Mouse (Mus musculus) hindbrain, embryonic 11.5 days (tissue): ENCODE results near the gene Gm28308. TPM values are rescaled to one million over a fixed set of nuclear protein-coding genes. Genes with fewer than 3 reads are reported as not detected.

Experiments
- ATAC-seq: fragments of 200-750 bp; cut with Nextera tagmentation; 2 replicates; pipeline ENCODE4 v1.8.0; 2017; ENCODE audit warnings: mild to moderate bottlenecking, moderate TSS enrichment, moderate library complexity; ENCODE audit not compliant: low FRiP score
- DNase-seq: peaks from one replicate; pipeline ENCODE4 v3.0.0-alpha.2; 2015; ENCODE audit warnings: low spot score
- H3K27ac ChIP-seq: fragments of 300-500 bp; sonication (generic); 2 replicates; pipeline ENCODE4 v1.5.1; 2014; ENCODE audit warnings: mild to moderate bottlenecking, low read depth, low read length
- H3K27me3 ChIP-seq: fragments of 300-500 bp; sonication (generic); 2 replicates; pipeline ENCODE4 v1.6.1; 2014; ENCODE audit warnings: mild to moderate bottlenecking, low read length, moderate library complexity, mixed read lengths; ENCODE audit not compliant: control insufficient read depth, insufficient read depth
- H3K36me3 ChIP-seq: fragments of 300-500 bp; sonication (generic); 2 replicates; pipeline ENCODE4 v1.6.1; 2014; ENCODE audit warnings: mild to moderate bottlenecking, low read length, moderate library complexity, mixed read lengths; ENCODE audit not compliant: control insufficient read depth, insufficient read depth
- H3K4me1 ChIP-seq: fragments of 300-500 bp; sonication (generic); replicated peaks from 2 replicates; pipeline ENCODE4 v1.6.1; 2014; ENCODE audit warnings: low read length, mixed read lengths; ENCODE audit not compliant: control insufficient read depth, insufficient read depth
- H3K4me2 ChIP-seq: fragments of 300-500 bp; sonication (generic); replicated peaks from 2 replicates; pipeline ENCODE4 v1.6.1; 2014; ENCODE audit warnings: mild to moderate bottlenecking, low read depth, low read length
- H3K4me3 ChIP-seq: fragments of 300-500 bp; sonication (generic); 2 replicates; pipeline ENCODE4 v1.5.1; 2014; ENCODE audit warnings: low read depth, low read length
- H3K9ac ChIP-seq: fragments of 300-500 bp; sonication (generic); 2 replicates; pipeline ENCODE4 v1.6.1; 2014; ENCODE audit warnings: low read depth, low read length
- H3K9me3 ChIP-seq: fragments of 300-500 bp; sonication (generic); 2 replicates; pipeline ENCODE4 v1.6.1; 2016; ENCODE audit warnings: low read length; ENCODE audit not compliant: control insufficient read depth
- WGBS: fragments of 180-500 bp; shearing (Covaris S2); extraction: QIAGEN DNeasy Blood & Tissue Kit; methylation state at CpG from one replicate; pipeline ENCODE4 v1.1.7; 2014; 5-methylcytosine and 5-hydroxymethylcytosine counted together
- microRNA counts: library from miRNA; unstranded; fragments of <30 nt; microRNA quantifications from one replicate; lab custom pipeline; 2015
- polyA plus RNA-seq: library from polyadenylated mRNA; unstranded; fragments of >200 nt; fragmentation: Nextera tagmentation; extraction: Ambion mirVana; gene quantifications from 2 replicates; pipeline ENCODE4 v1.2.1, GENCODE M21; 2014

The Gm28308 gene
- polyA plus RNA-seq, 1 experiment from 2014 or later = not detected

DNA sequence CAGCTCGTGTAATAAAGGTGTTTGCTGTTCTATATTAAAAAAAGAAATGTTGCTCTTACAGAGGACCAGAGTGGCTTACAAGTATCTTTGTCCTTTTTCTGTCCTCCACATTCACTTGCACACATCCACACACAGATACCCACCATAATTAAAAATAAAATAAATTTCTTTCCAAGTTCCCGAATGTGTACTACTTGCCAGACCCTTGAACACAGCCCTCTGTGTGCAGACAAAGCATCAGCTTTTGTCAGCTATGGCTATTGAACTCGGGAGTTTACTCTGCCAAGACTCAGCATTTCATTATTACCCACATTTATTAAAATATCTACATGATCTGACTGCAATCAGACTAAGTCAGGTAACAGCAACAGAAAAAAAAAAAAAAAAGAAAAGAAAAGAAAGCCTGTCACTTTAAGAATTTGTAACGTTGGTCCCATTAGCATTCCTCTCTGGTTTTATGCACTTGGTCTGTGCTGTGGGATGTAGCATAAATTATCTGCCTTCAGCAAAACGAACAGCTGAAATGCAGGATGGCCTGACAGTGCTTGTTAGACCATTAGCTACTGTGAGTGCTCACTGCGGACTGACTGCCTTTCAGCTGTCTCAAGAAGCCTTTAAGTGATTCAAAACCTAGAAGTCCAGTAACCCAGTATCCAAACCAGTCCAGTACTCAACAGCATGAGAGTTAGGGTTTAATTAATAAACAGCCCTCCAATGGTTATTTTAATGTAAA is 94.1 kb downstream of the Gm28308 start:
- no peak overlapping the region for H3K4me2 ChIP-seq
- DNase-seq = peak; percentile 49
- WGBS = 28% methylated on average over 6 of the region's 6 CpGs

DNA sequence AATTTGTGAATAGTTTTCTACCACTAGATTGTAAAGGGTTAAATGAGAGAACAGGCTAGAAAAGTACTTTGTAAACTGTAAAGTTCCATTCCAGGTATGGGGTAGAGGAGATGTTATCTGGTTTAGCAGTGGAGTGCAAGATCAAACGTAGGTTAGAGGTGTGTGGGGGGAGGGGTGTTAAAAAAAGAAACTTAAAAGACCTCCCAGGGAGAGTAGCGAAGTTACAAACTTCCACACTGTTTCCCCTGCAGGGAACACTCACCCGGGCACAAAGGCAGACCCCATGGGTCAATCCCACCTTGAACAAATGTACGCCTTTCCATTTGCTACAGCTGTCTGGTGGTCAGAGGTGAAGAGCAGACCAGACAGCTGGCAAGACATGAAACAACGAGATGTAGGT is 97.2 kb downstream of the Gm28308 start:
- no peaks in the 10 kb centered on the region for H3K36me3 ChIP-seq
- no peak overlapping the region for H3K4me2 ChIP-seq
- no peaks in the 10 kb centered on the region for H3K9me3 ChIP-seq
- ATAC-seq = no peak
- H3K9ac ChIP-seq = no peak overlapping the region
- WGBS = 9% methylated on average over 5 of the region's 5 CpGs
- no peaks in the 10 kb centered on the region for H3K27me3 ChIP-seq
- H3K4me1 ChIP-seq = no peaks in the 10 kb centered on the region
- H3K4me3 ChIP-seq = no peak overlapping the region
- DNase-seq = no peak
- H3K27ac ChIP-seq = no peak overlapping the region

More for the DNA sequence above, 94.1 kb downstream of the Gm28308 start:
- Histone ChIP-seq H3K4me3 (no peak overlapping the region), H3K27me3 (no peaks in the 10 kb centered on the region), H3K36me3 (no peaks in the 10 kb centered on the region), H3K4me1 (no peaks in the 10 kb centered on the region), H3K27ac (no peak overlapping the region), H3K9ac (no peak overlapping the region), H3K9me3 (no peaks in the 10 kb centered on the region)
- peak; percentile 84 for ATAC-seq

MicroRNA genes within 50 kb of the gene (microRNA counts, 519-probe panel; counts per million panel counts)
- microRNA mmu-miR-196b (lab: Ali Mortazavi, UCI) = not detected

Other genes with a start within 250 kb of the Gm28308 start
- gene Skap2, start 200.8 kb downstream of the Gm28308 start, polyA plus RNA-seq = 29.0 and 30.9 TPM in 2 replicates
- gene Hoxa1, start 55.0 kb downstream of the Gm28308 start, polyA plus RNA-seq = 4.0 and 4.1 TPM in 2 replicates
- 63.7 and 68.1 TPM in 2 replicates for gene Hoxa2, start 48.5 kb downstream of the Gm28308 start, polyA plus RNA-seq
- 4.9 and 5.4 TPM in 2 replicates for gene 5730596B20Rik, start 35.8 kb downstream of the Gm28308 start, polyA plus RNA-seq
- 11.9 and 12.8 TPM in 2 replicates for gene Hoxa4, start 21.6 kb downstream of the Gm28308 start, polyA plus RNA-seq
- gene Hoxa5, start 8.8 kb downstream of the Gm28308 start, polyA plus RNA-seq = 23.8 and 39.3 TPM in 2 replicates
- 2.1 and 11.6 TPM in 2 replicates for gene Hoxa6, start 4.6 kb downstream of the Gm28308 start, polyA plus RNA-seq
- gene Hoxa3, start within 50 bp of the Gm28308 start, polyA plus RNA-seq = 13.3 and 14.2 TPM in 2 replicates
- 0.34 and 1.9 TPM in 2 replicates for gene Hoxa7, start 8.5 kb upstream of the Gm28308 start, polyA plus RNA-seq
- 0.25 and 1.1 TPM in 2 replicates for gene Hoxa9, start 17.8 kb upstream of the Gm28308 start, polyA plus RNA-seq
- not detected in 2 replicates for gene Hoxa10, start 27.5 kb upstream of the Gm28308 start, polyA plus RNA-seq
- not detected in 2 replicates for gene Hoxa11, start 32.5 kb upstream of the Gm28308 start, polyA plus RNA-seq
- not detected in 2 replicates for gene Hoxa13, start 47.5 kb upstream of the Gm28308 start, polyA plus RNA-seq
- gene Evx1, start 100.2 kb upstream of the Gm28308 start, polyA plus RNA-seq = 5.2 and 5.9 TPM in 2 replicates